Mouse (Mus musculus) spleen, adult 2 months (tissue): ENCODE measurements around the gene Cyp4f17. TPM values are rescaled to one million over a fixed set of nuclear protein-coding genes. Genes with fewer than 3 reads are reported as not detected.
"Not testable (repeated sequence)": the region's sequence is repeated elsewhere in the genome, so short reads cannot be mapped to it uniquely, and the experiment has no call there.

Source experiments
- DNase-seq, 2 experiments: peaks; one replicate each; pipeline versions ENCODE4 v3.0.0 to v3.0.0-alpha.2; 2012 to 2021; ENCODE audit warnings: low spot score in 2 of 2, low read depth in 1 of 2
- H3K27ac ChIP-seq: fragments of 200-500 bp; 2 replicates; pipeline ENCODE4 v1.5.1; 2012; ENCODE audit warnings: low read length, inconsistent platforms; ENCODE audit not compliant: insufficient read depth
- H3K27me3 ChIP-seq: fragments of 200-500 bp; 2 replicates; pipeline ENCODE4 v1.6.1; 2012; ENCODE audit warnings: mild to moderate bottlenecking, moderate library complexity, low read length, inconsistent platforms; ENCODE audit not compliant: control insufficient read depth, insufficient read depth
- H3K36me3 ChIP-seq: fragments of 200-500 bp; 2 replicates; pipeline ENCODE4 v1.6.1; 2012; ENCODE audit warnings: mild to moderate bottlenecking, low read length, inconsistent platforms; ENCODE audit not compliant: control insufficient read depth, insufficient read depth
- H3K4me1 ChIP-seq: fragments of 200-500 bp; 2 replicates; pipeline ENCODE4 v1.6.1; 2011; ENCODE audit warnings: inconsistent platforms; ENCODE audit not compliant: control insufficient read depth, insufficient read depth, insufficient read length
- H3K4me3 ChIP-seq: fragments of 200-500 bp; 2 replicates; pipeline ENCODE4 v1.5.1; 2011; ENCODE audit warnings: mild to moderate bottlenecking, inconsistent platforms; ENCODE audit not compliant: insufficient read depth, insufficient read length; ENCODE audit errors: extremely low read depth
- CTCF ChIP-seq: fragments of 200-500 bp; IDR thresholded peaks from 2 replicates; pipeline ENCODE4 v1.5.1; 2011; ENCODE audit warnings: mild to moderate bottlenecking, inconsistent platforms; ENCODE audit not compliant: insufficient read depth, insufficient read length, insufficient replicate concordance; ENCODE audit errors: extremely low read depth
- POLR2A ChIP-seq: fragments of 200-500 bp; IDR thresholded peaks from 2 replicates; pipeline ENCODE4 v1.6.1; 2011; ENCODE audit warnings: low read depth, low read length, inconsistent platforms
- WGBS: fragments of 180-500 bp; shearing (Covaris S2); methylation state at CpG from one replicate; pipeline ENCODE4 v1.1.7; 2018; 5-methylcytosine and 5-hydroxymethylcytosine counted together
- polyA plus RNA-seq: library from polyadenylated mRNA; depleted of rRNA; stranded (reverse); fragments of >200 nt; gene quantifications from 2 replicates; pipeline ENCODE4 v1.2.3, GENCODE M21; 2012

Gene Cyp4f17
- polyA plus RNA-seq, 1 experiment: 1.9 TPM

DNA sequence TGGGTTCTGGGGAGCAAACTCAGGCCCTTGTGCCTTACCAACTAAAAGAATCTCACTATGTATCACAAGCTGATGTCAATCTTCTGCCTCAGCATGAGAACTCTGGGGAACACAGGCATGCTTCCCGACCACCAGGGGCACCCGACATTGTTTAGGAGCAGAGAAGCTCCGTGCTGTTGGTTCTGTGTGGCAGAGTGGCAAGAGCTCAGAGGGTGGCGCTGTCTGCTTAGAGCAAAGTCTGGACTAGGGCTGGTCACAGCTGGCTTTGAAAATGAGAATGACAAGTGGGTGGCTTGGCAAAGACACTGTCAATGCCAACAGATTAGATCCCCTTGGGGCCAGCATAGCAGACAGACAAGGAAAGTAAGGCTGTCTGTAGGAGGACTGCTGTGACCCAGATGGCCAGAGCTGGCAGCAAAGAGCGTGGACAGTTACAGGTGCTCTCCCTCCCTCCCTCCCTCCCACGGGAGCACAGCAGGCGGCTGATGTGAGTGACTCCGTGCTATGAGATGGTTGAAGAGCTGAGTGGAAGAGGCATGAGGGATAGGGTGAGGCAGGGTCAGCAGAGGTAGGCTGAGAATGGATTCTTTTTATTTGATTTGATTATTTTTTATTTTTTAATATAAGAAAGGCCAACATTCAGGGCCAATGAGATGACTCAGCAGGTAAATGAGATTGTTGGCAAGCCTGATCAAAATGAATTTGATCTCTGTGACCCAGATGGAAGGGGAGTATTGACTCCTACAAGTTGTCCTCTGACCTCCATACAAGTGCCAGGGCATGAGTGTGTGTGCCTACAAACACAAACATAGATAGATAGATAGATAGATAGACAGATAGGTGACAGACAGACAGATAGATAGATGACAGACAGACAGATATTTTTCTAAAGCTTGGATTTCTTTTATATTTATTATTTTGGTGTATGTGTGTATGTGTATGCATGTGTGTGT is 26.0 kb upstream of the Cyp4f17 start:
- H3K4me3 ChIP-seq: no peak overlapping the region
- no peak for DNase-seq
- no peak overlapping the region for H3K27ac ChIP-seq
- no peak for TF ChIP-seq CTCF
- no peak for TF ChIP-seq POLR2A
- H3K36me3 ChIP-seq: no peaks in the 10 kb centered on the region
- H3K27me3 ChIP-seq: peaks cover 4% of the 10 kb centered on the region; the same call in 1 of the 2 replicates
- WGBS: 34% methylated on average over 8 of the region's 8 CpGs
- peaks cover 3% of the 10 kb centered on the region for H3K4me1 ChIP-seq

DNA sequence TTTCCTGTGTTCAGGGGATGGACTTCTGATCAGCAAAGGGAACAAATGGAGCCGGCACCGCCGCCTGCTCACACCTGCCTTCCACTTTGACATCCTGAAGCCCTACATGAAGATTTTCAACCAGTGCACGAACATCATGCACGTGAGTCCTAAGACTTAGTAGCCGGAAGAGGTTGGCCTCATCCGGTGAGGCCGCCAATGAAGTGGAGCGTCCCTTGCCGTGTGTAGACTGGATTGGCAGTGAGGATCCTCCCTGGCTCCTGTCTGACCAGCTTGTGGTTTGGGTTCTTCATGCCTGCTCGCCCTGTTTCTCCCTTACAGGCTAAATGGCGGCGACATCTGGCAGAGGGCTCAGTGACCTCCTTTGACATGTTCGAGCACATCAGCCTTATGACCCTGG is 24.1 kb upstream of the Cyp4f17 start:
- peaks cover 3% of the 10 kb centered on the region for H3K4me1 ChIP-seq
- H3K4me3 ChIP-seq: no peak overlapping the region
- peaks cover 4% of the 10 kb centered on the region; the same call in 1 of the 2 replicates for H3K27me3 ChIP-seq
- 88% methylated on average over 14 of the region's 14 CpGs for WGBS
- TF ChIP-seq CTCF (no peak), POLR2A (no peak)
- DNase-seq: no peak
- no peaks in the 10 kb centered on the region for H3K36me3 ChIP-seq
- H3K27ac ChIP-seq: no peak overlapping the region

DNA sequence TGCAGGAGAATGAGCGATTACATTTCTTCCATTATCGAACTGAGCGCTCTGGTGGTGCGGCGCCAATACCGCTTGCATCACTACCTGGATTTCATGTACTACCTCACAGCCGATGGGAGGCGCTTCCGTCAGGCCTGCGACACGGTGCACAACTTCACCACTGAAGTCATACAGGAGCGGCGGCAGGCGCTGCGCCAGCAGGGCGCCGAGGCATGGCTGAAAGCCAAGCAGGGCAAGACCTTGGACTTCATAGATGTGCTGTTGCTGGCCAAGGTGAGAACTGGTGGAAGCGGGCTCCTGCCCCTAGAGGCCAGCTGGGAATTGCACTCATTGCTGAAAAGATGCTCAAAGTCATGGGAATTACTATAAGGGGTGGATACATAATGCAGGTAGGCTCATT is 22.6 kb upstream of the Cyp4f17 start:
- Histone ChIP-seq H3K4me3 (no peak overlapping the region), H3K27ac (no peak overlapping the region), H3K36me3 (no peaks in the 10 kb centered on the region), H3K4me1 (peaks cover 3% of the 10 kb centered on the region), H3K27me3 (peaks cover 4% of the 10 kb centered on the region; the same call in 1 of the 2 replicates)
- no peak for TF ChIP-seq POLR2A
- TF ChIP-seq CTCF: peak; percentile 41; the same call in 1 of the 2 replicates
- peak in 1 of 2 experiments; percentile 30 for DNase-seq
- 19% methylated on average over 18 of the region's 18 CpGs for WGBS

DNA sequence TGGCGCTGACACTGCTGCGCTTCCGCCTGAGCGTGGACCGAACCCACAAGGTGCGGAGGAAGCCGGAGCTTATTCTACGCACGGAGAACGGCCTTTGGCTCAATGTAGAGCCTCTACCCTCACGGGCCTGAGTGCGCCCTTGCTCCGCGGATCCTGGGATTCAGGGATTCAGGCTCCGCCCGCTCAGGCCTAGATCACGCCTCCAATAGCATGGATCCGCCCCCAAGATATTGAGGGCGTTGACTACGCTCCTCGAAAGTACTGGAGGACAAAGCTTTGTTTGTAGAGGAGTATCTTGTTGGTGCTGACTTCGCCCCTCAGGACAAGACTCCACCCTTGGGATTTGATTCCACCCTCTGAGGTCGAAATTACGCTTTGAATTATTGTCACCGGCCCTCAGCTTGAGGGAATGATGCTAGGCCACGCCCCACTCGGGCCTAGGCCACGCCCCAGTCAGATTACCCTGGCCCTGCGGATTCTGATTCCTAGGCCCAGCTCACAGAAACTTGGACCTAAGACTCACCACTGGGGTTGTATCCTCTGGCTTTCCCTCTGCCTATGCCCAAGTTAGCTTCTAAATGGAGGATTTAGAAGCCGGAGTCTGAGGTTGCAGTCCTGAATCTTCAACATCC is 13.4 kb upstream of the Cyp4f17 start:
- no peaks in the 10 kb centered on the region for H3K27me3 ChIP-seq
- H3K36me3 ChIP-seq: no peaks in the 10 kb centered on the region
- no peaks in the 10 kb centered on the region for H3K4me1 ChIP-seq
- DNase-seq: no peak
- peak overlapping the region; percentile 39 for H3K4me3 ChIP-seq
- WGBS: 21% methylated on average over 30 of the region's 30 CpGs
- no peak overlapping the region for H3K27ac ChIP-seq
- TF ChIP-seq CTCF (no peak), POLR2A (no peak)

DNA sequence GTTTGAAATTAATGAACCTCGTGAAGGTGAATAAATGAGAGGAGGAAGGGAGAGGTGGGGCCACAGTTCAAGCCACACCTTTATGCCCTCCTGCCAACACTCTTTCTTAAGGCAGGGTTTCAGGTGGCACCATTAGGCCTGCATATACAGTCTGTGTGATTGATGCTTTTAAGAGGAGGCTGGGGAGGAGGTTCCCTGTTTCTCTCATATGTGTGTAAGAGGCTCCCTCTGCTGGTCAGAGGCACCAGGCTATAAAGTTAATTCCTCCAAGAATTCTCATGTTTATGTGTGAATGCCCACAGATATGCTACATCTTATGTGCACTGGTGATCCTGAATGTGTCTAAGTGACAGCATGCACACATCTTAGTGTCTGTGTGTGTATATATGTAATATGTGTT is 11.2 kb upstream of the Cyp4f17 start:
- Histone ChIP-seq H3K4me1 (no peaks in the 10 kb centered on the region), H3K36me3 (no peaks in the 10 kb centered on the region), H3K4me3 (no peak overlapping the region), H3K27me3 (no peaks in the 10 kb centered on the region), H3K27ac (no peak overlapping the region)
- 43% methylated on average over 1 of the region's 1 CpGs for WGBS
- TF ChIP-seq CTCF (peak; percentile 56; the same call in 1 of the 2 replicates), POLR2A (no peak)
- DNase-seq: peak; percentile 49 to 50

DNA sequence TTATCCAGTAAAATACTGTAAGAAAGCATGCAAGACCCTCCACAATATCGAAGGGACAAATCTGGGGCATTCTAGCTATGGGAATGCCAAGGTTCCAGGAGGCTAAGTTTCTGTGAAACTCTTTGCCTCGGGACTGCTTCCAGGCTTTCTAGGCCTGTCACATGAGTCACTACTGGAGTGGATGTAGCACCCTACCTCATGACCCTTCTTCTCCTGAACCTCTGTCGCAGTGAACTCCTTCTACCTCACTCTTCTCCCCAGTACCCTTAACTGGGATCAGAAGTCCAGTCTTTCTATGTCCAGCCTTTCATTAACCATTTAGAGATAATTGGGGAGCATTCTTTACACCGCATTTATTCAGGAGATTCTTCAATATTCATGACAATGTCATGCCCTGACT is 5.3 kb upstream of the Cyp4f17 start:
- H3K27me3 ChIP-seq, H3K4me3 ChIP-seq, DNase-seq, H3K27ac ChIP-seq, H3K36me3 ChIP-seq, H3K4me1 ChIP-seq: not testable (repeated sequence)
- WGBS: 90% methylated on average over 4 of the region's 4 CpGs

DNA sequence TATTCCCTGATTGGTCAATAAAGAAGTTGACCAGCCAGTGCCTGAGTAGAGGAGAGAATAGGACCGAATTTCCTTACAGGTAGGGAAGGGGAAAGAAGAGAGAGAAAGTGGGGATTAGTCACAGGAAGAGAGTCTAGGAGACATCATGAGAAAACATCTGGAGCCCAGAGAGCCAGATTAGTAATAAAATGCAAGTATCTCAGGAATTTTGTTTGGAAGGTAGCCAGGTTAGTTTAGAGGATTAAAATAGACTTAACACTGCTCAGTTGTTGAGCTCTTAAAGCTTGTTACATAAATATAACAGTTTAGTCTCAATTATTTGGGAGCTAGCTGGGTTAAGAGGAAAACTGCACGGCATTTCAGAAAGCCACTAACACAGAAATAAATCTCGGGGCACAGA is 4.8 kb upstream of the Cyp4f17 start:
- 80% methylated on average over 3 of the region's 3 CpGs for WGBS

More for the DNA sequence above, 4.8 kb upstream of the Cyp4f17 start:
- DNase-seq: no peak
- Histone ChIP-seq H3K27me3 (no peaks in the 10 kb centered on the region), H3K4me3 (no peak overlapping the region), H3K27ac (no peak overlapping the region), H3K36me3 (no peaks in the 10 kb centered on the region), H3K4me1 (no peaks in the 10 kb centered on the region; the same call in 1 of the 2 replicates)
- no peak for TF ChIP-seq CTCF
- no peak for TF ChIP-seq POLR2A
